Mouse (Mus musculus) testis, adult 2 months (tissue): ENCODE measurements around the gene Angptl3.

Experiments
- CTCF ChIP-seq: fragments of 200-500 bp; IDR thresholded peaks from 2 replicates; pipeline ENCODE4 v1.5.1; 2012; ENCODE audit warnings: low read depth, mild to moderate bottlenecking, inconsistent platforms, low read length, moderate library complexity; ENCODE audit not compliant: control insufficient read depth, insufficient read depth, insufficient replicate concordance
- POLR2A ChIP-seq: fragments of 200-500 bp; IDR thresholded peaks from 2 replicates; pipeline ENCODE4 v1.6.1; 2012; ENCODE audit warnings: low read depth, mild to moderate bottlenecking, inconsistent platforms, low read length, moderate library complexity; ENCODE audit not compliant: control insufficient read depth

GRCm38 (mm10) chr4:99022221-99022620 lies 8.5 kb upstream of the Angptl3 start:
- TF ChIP-seq CTCF: no peak
- TF ChIP-seq POLR2A: no peak
